Mouse (Mus musculus) frontal cortex, adult (tissue): Measurements from ENCODE around the gene Gm20715.
"Not testable (repeated sequence)": the region's sequence is repeated elsewhere in the genome, so short reads cannot be mapped to it uniquely, and the experiment has no call there.

ENCODE experiments used
- ATAC-seq: cut with Nextera tagmentation; 2 replicates; pipeline ENCODE4 v1.9.2; 2017; ENCODE audit warnings: mild to moderate bottlenecking, moderate library complexity, mixed read lengths; ENCODE audit not compliant: low TSS enrichment

Gene Gm20715

GRCm38 (mm10) chr7:6410043-6410442, at the start of gene Gm20715:
Gene Gm20715 (plus strand): TSS chr7:6410277.
- ATAC-seq = peak; percentile 69

DNA sequence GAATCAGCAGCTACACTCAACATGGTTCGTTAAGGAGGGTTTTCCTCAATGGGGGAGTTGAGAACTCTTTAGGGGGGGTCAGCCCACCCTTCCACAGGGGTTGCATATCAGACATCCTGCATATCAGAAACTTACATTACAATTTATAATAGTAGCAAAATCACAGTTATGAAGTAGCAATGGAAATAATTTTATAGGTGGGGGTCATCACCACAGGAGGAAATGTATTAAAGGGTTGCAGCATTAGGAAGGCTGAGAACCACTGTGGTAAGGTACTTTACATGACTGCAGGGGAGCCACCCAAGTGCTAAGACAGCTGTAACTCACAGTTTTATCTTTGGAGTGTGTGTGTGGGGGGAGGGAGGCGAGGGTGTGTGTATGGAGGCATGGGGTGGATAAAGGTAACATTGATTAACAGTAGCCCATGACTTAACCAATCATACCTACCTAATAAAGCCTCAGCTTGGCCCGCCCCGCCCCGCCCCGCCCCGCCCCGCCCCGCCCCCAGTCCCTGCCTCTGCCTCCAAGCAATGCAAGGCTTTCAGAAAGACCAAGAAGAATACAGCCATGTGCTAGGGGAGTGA, 49.5 kb upstream of the Gm20715 start:
- ATAC-seq = no peak

DNA sequence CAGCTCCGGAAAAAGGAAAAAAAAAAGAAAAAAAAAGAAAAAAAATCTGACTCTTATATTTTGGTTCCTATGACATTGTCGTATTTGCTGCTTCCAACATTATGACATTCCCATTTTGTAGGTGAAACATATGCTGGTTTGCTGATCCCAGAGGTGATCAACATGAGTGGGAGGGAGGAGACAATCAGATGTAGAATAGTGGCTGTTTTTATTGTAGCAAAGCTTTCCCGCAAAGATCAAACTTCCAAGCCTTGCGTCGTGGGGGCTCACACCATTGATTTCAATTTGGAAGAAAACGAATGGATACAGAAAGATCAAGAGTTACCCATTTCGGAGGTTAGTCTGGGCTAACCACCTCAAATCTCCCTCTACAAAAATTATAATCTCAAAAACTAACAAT, 48.3 kb upstream of the Gm20715 start:
- ATAC-seq = no peak

DNA sequence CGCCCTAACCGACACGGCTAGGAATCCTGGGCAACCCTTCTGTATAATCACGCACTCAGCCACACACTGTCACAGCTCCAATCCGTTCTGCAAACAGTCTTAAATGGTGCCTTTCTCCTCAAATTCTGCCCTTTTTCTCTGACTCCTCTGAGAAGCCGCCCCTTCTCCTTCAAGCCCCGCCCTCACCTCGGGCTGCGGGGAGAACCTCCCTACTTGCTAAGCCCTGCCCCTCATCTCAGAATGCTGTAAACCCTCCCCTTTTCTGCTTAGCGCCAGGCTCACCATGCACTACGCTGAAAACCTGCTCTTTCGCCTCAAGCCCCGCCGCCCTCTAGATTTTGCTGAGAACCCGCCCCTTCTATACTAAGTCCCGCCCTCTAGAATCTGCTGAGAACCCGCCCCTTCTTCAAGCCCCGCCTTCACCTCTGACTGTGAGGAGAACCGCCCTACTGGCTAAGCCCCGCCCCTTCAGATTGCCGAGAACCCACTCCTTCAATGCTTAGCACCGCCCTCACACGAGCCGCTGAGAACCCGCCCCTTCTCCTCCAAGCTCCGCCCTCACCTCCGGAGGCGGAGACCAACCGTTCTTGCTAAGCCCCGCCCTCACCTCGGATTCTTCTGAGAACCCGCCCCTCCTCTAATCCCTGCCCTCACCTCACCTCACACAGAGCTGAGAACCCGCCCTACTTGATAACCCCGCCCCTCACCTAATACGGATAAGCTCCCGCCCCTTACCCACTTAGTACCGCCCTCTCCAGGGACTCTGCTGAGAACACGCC, 47.6 kb upstream of the Gm20715 start:
- ATAC-seq = peak; percentile 84

GRCm38 (mm10) chr7:6363047-6363488, 47.0 kb upstream of the Gm20715 start, which contains the start of gene Zfp78:
Gene Zfp78 (plus strand): TSS chr7:6363280.
- peak; percentile 80 for ATAC-seq

- no peak for ATAC-seq
Observed at GRCm38 (mm10) chr7:6364761-6365160, 45.3 kb upstream of the Gm20715 start.

- no peak for ATAC-seq
Observed at GRCm38 (mm10) chr7:6367185-6367584, 42.9 kb upstream of the Gm20715 start.

DNA sequence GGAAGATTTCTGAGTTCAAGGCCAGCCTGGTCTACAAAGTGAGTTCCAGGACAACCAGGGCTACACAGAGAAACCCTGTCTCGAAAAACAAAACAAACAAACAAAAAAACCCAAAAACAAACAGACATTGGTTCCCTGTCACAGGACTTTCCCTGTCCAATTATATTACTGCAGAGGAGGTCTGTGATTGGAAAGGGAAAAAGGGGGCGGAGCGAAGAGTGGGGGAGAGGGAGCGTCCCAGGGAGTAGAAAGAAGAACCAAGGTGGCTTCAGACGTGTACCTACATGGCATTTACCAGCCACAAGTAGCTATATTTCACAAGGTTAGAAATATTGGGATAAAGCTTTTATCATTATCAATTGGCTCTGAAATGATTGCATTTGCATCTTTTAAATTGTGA, 41.9 kb upstream of the Gm20715 start:
- ATAC-seq = not testable (repeated sequence)

DNA sequence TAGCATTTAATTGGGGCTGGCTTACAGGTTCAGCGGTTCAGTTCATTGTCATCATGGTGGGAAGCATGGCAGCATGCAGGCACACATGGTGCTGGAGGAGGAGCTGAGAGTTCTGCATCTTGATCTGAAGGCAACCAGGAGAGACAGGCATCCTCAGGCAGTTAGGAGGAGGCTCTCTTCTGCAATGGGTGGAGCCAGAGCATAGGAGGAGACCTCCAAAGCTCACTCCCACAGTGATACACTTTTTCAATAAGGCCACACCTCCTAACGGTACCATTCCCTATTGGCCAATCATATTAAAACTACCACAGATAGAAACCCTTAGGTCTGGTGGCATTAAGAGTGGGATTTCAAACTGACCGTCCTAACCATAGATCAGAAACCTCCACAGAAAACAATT, 40.6 kb upstream of the Gm20715 start:
- ATAC-seq = no peak

DNA sequence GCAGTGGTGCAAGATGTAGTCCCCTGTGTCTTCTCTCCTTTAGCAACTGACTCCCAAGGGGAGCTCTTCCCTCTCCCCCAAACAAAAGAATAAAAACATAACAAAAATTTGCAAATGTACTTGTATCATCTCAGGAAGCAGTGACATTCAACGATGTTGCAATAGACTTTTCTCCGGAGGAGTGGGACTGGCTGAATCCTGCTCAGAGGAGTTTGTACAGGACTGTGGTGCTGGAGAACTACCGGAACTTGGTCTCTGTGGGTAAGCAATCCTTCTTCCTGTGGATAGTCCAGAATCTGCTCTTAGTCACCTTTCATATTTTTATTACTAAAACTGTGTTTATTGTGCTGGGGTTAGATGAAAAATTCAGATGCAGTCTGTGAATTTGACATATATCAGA, 37.1 kb upstream of the Gm20715 start:
- ATAC-seq = no peak

GRCm38 (mm10) chr7:6378441-6378840, 31.6 kb upstream of the Gm20715 start:
- ATAC-seq = peak; percentile 76

GRCm38 (mm10) chr7:6381431-6381830, 28.6 kb upstream of the Gm20715 start:
- no peak for ATAC-seq

GRCm38 (mm10) chr7:6383044-6383455, 27.0 kb upstream of the Gm20715 start, which contains the start of gene Zfp28:
Gene Zfp28 (plus strand): TSS chr7:6383295.
- ATAC-seq = peak; percentile 89

DNA sequence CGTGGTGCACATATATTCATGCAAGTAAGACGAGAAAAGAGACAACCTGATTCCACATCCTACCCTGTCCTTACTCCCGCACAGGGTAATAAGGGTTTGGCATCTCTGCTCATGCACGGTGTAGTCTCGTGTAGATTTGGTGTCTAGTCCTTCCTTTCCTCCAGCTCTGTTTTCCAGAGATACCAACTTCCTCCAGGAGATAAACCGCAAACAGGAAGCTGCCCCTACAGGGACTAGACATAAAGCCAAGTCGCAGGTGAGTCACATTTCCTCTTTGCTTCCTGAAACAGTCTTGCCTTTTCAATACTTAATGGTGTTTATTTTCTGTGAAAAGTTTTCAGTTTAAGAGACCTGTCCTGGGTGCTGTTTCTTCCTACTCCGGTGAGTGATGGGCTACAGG, 26.1 kb upstream of the Gm20715 start:
- no peak for ATAC-seq

DNA sequence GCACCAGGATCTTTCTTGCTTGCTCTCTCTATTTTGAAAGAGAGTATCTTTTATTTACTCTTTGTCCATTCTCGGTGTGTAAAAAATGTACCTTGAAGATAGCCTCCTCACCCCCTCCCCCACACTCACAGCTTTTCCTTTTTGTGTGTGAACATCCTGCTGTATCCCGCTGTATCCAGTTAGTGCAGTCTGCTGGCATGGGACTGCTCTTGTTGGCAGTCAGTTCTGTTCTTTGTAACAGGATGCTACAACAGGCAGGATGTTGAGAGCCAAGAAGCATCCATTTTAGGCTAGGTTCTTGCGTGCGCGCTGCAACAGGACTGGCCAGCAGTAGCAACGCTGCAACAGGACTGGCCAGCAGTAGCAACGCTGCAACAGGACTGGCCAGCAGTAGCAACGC, 23.1 kb upstream of the Gm20715 start:
- ATAC-seq = peak; percentile 72; the same call in 1 of the 2 replicates

GRCm38 (mm10) chr7:6388971-6389370, 21.1 kb upstream of the Gm20715 start:
- no peak for ATAC-seq

- no peak for ATAC-seq
Observed at GRCm38 (mm10) chr7:6389449-6389848, 20.6 kb upstream of the Gm20715 start.

DNA sequence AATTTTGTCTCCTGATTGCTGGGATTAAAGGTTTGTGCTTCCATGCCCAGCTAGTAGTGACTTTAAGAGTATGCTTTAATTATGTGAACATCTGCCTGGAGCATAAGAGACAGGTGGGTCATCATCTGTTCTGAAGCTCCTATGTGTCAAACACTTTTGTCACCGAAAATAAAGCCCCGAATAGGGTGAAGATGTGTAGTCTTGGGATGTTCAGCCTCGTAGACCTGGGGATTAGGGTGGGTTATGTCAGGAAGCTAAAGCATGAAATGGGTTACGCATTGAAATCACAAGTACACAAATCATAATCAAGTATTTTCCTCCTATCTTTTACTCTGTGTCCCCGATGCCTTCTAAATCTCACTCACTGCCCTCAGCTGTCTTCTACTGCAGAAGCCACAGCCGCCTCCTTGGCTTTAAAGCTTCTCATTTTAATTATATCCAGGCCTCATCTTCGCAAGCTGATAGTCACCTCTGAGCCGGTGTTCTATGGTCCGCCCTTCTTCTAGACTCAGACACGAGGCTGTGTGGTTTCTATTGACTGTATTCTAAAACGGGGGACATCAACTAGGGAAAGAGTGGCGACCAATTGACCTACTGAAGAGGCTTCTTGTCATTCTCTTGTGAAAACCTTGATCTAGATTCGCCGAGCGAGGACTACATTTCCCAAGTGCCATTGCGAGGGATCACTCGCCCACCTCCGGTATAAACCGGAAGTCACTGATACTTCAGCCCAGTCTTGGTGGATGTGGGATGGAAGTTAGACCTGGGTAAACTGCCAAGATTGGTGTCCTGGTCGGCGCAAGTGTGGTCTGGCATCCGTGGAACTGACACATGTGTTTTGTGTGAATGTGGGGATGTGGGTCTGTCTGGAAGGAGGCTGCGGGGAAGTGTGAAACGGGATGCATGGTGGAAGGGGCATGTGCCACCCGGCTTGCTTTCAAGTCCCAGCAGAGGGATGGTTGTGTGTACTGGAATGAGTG, 11.8 kb upstream of the Gm20715 start, which contains the start of gene Smim17:
TSS of gene Smim17 (plus strand) at position 720 of the 980 bp plus-strand sequence.
- ATAC-seq = peak; percentile 99

DNA sequence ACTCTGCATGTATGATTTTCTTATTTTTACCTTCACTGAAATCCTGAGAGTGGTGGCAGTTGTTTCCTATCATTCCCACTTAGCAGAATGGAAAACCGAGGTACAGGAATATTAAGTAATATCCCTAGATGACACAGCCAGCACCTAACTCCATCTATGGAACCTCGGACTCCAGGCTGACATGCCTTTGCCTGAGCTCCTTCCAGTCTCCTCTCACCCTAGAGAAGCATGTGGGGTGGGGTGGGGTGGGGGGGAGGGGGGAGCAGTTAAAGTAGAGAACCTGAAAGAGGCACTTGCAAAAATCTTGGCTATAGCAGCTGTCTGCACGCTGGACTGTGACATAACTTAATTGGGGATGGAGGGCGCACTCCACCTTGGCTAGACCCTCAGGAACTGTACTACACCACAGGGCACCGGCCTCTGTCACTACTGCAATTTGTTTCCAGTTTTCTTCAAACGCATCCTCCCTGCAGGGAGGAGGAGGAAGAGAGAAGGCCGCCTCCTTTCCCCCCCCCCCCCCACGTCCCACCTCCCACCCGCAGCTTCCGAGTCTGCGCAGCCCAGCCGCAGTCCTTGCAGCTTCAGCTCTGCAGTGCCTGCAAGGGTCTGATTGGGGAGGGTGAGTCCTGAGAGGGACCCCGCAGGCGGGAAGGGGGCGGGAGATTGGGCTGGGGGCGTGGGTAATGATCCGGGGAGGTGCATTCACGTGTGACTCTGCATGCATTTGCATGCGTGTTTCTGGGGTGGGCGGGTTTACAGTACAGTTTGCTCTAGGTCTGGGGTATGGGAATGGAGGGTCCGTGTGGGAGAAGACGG, 4.8 kb downstream of the Gm20715 start:
- ATAC-seq = no peak

DNA sequence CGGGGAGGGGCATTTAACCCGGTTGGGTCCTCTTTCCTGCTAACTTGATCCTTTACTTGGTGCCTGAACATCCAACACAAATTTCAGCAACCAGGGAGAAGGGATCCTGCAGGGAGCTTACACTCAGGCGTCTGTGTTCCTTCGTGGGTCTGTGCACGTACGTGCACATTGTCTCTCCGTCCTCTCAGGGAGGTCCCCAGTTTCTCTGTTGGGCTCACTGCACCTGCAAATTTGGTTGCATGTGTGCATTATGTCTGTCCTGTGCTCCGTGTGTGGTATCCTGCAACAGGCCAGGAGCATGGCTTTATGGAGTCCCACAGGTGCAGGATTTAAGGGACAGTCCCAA, 5.3 kb downstream of the Gm20715 start:
- 0 out of 2 replicates have a peak, but pooled peaks have one; percentile 27 for ATAC-seq

GRCm38 (mm10) chr7:6419894-6420293, 9.8 kb downstream of the Gm20715 start:
- ATAC-seq = peak; percentile 81
